Mouse (Mus musculus): Measurements from ENCODE around the gene Elk3.
A peak's percentile ranks its signal among the peaks of the same experiment; 100 is the strongest.

Elk3 gene

DNA sequence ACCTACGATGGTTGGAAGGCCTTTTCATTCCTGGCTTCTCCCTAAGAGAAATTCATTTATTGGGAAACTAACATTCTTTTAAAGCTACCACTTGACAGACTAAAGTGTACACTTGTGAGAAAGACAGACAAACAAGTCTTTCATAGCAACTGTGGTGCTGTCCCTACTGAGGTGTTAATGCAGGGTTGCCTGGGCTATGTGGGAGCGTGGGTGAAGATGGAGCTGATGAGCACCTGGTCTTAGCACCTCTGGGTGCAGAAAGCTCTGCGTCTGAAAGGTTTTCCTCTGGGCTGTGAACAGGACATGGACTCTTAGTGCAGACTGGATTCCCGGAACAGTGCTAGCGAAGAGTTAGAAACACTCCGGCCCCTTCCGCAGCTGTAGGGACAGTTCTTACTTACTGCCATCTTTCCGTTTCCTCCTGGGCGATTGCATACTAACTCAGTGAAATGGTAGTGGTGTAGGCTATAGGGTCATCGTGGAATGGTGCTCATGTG, 66.7 kb downstream of the Elk3 start:
- DNase-seq (ENCODE audit: low read depth in 2 of 2, low spot score in 2 of 2), result no peak

DNA sequence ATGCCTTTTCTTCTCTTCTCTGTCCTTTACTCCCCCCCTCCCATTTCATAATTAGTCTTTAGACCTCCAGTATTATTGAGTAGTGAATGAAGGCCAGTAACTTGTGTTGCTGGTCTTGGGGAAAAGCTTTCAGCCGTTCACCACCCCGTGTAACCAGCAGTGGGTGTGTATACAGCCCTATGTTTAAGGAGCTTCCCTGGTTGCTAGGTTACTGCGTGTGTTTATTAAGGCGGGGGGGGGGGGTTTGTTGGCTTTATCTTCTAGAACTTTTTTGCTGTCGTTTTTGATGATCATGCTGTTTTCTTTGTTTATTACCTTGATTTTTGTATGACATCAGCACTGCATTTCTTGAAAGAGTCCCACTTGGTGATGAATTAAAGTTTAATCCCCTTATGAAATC, 68.1 kb downstream of the Elk3 start:
- DNase-seq (ENCODE audit: low read depth in 2 of 2, low spot score in 2 of 2), result no peak

DNA sequence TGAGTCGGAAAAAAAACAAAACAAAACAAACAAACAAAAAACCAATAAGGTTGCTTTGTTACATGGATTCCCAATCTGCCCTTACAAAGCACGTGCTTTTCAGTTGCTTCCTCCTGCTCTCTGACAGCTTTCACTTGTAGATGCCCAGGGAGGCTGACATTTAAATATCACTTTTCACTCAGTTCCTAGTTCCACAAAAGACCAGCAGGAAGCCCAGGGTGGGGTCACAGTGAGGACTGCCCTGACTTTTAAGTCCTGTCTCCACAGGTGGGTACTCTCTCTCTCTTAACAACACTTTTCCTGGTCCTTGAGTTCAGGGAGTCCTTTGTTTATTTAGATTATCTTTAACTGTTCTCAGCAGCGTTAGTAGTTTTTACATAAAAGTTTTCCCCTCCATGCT, 68.7 kb downstream of the Elk3 start:
- DNase-seq (ENCODE audit: low read depth in 2 of 2, low spot score in 2 of 2), result no peak

DNA sequence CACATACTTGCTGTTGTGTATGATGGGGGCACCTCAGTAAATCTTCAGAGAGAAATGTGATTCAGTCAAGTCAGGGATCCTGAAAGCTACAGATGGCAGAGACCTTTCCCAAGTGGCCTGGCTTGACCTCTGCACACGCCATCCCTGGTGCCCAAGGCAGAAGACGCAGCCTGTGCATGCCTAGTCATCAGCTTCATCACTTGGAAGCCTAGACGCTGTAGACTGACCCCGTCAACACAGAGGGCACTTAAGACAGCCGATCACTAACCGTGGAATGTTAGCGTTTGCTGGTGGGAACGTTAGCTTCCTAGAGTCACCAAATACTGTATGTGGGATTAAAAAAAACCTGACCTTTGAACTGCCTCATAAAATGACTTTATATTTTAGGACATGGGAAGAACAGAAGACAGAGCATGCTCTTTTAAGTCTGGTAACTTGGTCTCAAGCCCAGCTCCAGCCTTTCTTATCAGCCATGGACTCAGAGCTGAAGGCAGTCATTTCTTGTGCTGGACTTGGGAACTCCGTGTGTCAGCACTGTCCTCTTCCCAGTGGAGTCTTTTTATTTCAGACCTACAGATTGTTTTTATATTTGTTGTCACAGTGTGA, 71.6 kb downstream of the Elk3 start:
- DNase-seq (ENCODE audit: low read depth in 2 of 2, low spot score in 2 of 2), result no peak

DNA sequence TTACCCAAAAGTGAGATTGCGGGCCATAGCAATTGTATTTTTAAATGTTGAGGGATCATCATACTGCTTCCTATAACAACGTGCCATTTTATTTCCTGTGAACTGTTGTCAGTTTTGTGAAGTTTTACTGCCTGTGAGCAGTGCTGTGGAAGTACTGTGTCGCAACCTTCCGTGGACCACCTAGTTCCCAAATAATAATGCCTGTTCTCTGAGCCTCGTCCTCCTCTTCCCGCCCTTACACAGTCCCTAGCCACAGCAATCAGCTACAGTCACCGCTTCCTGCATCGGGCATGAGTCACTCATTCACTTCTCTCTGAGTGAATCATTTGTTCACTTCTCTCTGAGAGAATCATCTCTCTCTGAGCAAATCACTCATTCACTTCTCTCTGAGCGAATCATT, 76.2 kb downstream of the Elk3 start:
- DNase-seq (ENCODE audit: low read depth in 2 of 2, low spot score in 2 of 2), result no peak

DNA sequence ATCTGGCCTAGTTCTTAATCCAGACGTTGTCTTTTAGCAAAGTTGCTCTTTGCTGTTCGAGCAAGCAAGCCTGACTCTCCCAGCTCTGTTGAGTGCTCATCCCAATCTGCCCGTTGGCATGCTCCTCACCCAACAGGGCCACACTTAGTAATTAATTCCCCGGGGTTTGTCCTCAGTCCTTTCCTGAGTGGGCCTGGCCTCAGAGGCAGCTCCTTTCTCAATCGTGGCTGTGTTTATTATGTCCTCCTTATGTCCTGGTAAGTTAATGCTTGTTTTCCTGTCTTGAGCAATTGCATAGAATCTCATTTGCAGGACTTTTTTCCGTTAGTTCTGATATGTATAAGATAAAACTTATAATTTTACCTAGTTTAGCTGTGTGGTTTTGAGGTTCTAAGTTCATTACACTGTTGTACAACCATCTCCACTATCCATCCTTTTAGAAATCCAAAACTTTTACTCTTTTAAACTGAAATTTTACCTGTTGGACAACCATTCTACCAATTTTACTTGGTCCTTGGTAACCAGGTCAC, 77.2 kb downstream of the Elk3 start:
- DNase-seq (ENCODE audit: low read depth in 2 of 2, low spot score in 2 of 2), result no peak

DNA sequence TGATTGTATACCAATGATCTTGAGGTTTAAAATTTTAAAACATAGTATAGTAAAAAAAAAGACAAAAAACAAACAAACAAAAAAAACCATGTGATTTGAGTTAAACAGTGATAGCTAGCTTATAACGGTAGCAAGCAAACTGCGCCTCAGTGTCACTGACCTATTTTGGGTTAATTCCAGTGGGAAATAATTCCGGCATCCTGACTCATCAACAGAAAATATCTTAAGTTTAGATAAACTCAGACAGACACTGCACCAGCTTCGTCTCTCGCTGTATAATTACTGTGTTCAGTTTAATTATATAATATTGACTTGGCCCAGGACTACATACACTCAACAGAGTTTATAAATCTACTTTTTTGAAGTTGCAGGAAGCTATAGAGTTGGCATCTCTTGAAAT, 79.0 kb downstream of the Elk3 start:
- DNase-seq (ENCODE audit: low read depth in 2 of 2, low spot score in 2 of 2), result no peak

DNA sequence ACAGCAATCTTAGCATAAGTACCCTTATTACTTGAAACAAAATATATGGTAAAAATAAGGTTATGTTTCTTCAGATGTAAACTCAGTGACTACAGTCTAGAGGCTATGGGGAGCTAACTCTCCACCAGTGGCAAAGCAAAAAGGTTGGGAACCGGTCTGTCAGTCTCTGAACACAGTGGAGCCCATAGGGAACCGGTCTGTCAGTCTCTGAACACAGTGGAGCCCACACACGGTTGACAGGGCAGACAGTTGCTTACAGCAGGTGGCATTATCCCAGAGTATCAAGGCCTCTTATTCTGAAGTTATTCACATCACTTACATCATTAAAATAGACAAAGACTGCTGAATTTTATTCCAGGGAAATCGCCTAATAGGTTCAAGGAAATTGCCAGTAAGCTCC, 79.4 kb downstream of the Elk3 start:
- no peak for DNase-seq (ENCODE audit: low read depth in 2 of 2, low spot score in 2 of 2)

DNA sequence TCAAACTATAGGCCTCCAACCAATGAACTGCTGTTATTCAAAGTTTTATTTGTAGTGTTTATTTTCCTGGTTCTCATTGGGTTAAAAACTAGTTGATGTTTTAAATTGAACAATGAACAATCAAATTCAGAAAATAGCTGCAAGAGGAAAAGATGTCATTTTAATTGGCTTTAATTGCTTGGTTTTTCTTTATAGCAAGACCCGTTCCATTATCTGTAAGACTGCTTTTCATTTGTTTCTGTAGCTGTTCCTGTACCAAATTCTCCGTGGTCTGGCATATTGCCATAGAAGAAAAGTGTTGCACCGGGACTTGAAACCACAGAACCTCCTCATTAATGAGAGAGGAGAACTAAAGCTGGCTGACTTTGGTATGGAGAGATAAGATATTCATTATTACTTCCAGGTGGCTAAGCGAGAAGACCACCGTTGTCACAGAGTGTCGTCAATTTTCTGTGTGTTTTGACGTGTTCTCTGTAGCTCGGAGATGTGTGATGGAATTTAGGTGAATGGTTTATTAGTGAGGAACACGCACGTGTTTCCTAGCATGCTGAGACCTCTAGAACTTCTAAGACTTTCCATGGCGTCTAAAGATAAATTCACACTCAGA, 82.4 kb downstream of the Elk3 start:
- no peak for DNase-seq (ENCODE audit: low read depth in 2 of 2, low spot score in 2 of 2)

DNA sequence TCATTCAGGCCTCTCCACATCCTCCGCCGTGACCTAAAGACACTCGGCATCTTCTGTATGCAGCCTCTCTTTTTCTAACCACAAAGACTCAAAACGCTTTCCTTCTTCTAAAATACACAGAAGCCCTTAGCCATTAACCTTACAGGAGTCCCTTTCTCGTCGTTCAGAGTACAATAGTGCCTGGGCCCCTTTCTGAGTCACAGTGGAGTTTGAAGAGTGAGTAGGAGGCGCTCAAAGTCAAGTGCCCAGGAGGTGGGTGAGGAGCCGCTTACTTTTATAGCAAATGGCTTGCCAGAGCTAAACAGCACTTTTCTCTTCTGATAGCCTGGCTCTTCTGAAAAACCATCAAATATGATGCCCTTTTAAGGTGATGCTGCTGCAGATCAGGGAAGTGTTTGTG, 83.0 kb downstream of the Elk3 start:
- peak; percentile 39 to 56 for DNase-seq (ENCODE audit: low read depth in 2 of 2, low spot score in 2 of 2)

DNA sequence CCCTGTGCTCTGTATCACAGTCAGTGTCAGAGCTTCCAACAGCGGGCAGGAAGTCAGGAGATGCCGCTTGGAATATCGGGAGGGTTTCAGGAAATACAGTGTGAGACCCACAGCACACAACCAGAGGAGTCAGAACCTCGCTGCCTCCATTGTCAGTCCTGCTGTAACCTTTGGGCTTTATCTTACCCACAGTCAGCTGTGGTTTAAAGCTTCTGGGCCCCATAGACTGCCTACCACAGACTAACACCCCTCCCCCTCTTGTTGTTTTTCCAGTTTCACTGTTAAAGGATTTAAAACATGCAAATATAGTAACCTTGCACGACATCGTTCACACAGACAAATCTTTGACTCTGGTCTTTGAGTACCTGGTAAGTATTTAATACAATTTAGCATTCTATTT, 85.2 kb downstream of the Elk3 start:
- DNase-seq (ENCODE audit: low read depth in 2 of 2, low spot score in 2 of 2), result peak in 1 of 2 experiments; percentile 33

DNA sequence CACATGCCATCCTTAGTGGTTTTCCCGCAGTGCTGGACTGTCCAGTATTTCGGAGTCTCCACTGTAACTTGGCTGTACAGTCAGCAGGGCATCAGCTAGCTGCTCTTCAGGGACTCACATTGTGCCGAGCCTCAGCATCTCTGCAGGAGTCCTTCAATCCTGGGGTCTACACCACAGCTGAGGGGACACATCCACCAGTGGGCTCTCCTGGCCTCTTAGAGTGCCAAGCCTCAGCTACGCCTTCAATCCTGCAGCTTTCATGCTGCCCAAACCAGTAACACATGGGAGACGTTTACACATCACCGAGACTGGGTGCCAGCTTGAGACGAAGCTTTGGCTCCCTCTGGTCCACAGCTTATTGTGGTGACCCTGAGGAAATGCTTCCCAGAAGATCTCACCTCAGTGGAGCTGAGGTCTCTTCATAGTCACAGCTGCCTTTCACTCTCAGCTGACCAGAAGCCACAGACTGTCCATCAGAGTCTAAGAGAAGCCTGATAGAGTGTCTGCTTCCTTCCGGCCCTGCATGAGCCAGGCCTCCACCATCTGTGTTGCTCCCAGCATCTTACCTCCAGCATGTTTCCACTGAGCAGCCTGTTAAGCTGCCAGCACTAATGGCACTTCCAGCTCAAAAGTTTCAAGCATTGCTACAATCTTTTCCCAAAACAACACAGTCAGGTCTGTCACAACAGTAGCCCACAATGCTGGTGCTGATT, 95.7 kb downstream of the Elk3 start:
- DNase-seq (ENCODE audit: low read depth in 2 of 2, low spot score in 2 of 2), result no peak

DNA sequence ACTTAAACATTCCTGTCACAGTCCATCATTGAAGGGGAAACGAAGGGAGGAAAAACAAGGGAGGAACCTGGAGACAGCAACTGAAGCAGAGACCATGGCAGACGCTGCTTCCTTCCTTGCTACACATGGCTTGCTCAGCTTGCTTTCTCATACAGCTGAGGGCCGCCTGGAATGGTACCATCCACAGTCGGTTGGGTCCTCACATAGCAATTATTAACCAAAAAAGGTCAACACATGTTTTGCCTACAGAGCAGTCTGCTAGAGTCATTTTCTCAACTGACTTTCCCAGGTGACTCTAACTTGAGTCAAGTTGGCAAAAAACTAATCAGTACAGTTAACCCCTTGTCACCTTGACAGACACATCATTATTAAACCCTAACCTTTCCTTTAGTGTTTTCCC, 96.7 kb downstream of the Elk3 start:
- no peak for DNase-seq (ENCODE audit: low read depth in 2 of 2, low spot score in 2 of 2)

DNA sequence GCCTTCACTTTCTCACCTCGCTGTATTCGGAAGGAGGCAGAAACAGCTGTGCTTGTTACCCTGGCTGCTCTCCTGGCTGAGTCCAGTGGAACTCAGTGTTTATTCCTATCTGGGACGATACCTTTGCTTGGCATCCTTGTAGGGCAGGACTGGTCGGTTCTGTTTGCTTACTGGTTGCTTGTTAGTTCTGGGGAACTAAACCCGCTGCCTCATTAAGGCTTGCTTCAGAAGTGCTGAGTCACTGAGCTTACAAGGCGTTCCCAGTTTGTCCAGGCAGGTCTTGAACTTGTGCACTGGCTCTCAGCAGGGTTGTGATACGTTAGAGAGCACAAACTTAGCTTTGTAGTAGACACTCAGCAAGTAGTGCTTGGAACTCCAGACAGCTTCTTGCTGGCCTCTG, 97.6 kb downstream of the Elk3 start:
- DNase-seq (ENCODE audit: low read depth in 2 of 2, low spot score in 2 of 2), result no peak

DNA sequence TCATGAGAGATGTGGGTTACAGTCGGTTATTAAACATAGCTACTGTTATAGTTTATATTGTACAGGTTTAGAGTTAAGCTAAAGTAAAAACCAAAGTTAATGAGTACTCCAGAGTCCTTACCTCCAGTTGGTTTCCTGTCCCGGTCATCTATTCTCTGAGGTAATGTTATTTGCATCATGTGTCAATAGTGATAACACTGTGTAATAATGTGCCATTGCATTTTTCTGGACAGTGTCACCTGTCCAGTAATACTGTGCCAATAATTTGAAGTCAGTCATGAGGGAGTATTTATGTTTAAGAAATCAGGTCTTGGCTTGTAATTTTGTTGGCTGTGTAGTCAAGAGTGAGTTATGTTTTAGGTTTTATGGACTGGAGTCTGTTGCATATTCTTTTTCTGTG, 98.2 kb downstream of the Elk3 start:
- DNase-seq (ENCODE audit: low read depth in 2 of 2, low spot score in 2 of 2), result no peak

DNA sequence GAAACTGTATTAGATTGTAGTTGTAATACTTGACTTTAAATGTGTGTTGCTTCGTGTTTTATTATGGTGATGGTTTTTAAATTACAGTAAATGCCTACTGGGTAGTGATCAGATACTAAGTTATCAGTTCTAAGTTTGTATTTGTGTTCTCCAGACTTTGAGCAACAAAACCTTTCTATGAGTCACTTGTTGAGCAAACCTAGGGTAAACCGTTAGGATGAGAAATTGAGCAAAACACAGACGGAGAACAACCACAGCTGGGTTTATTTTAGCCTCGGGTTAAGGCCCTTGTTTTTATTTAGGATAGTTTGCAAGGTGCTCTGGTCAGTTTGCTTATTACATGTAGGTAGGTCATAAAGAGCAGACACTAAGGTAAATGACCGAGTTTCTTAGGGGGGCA, 103.8 kb downstream of the Elk3 start:
- DNase-seq (ENCODE audit: low read depth in 2 of 2, low spot score in 2 of 2), result no peak

DNA sequence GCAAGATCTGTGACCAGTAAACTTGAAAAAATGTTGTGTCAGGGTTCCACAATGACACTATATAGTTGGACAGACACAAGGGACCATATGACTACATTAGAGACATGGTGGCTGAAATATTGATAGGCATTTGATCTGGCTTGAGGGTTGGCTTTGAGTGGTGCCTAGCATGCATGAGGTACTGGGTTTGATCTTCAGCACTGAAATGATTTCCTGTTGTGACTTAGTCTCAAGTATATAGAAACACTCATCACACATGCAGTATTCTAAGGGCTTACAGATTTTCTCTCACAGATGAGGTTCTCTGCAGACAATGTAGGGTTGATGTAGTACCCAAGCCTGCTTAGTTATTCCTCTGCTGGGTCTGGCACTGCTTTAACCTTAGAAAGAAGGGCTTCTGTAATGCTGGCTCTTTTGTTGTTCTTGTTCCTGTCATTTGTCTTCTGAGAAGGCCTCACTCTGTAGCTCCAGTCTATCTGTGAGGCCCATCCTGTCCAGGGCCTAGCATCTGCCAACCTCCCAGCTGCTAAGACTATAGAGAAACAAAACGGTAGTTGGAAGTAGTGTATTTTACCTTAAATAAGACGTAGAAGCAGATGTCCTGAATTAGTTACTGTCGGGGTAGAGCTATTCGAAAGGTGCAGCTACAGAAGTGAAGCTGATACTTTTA, 105.5 kb downstream of the Elk3 start:
- no peak for DNase-seq (ENCODE audit: low read depth in 2 of 2, low spot score in 2 of 2)

DNA sequence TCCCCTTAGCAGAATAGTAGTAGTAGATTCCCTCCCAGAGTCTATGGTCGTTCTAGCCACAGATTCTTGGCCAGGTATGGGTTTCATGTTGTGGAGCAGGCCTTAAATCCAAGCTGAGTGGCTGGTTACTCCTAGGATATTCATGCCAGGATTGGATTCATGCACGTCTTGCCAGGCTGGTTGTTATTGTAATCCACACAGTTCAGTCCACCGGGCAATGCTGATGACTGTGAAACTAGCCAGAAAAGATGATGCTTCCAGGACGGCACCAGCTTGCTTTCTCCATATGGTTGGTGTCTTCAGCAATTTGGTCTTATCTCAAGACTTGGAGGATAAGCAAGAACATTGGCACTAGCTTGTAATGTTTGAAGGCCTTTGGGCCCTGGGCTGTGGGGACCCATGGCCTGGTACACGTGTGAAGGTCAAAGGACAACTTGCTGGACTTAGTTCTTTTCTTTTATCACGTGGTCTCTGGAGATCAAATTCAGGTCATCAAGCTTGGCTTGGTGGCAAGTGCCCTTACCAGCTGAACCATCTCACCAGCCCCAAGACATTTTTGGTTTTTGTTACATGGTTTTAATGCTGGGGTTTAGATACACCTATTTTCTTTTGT, 109.0 kb downstream of the Elk3 start:
- DNase-seq (ENCODE audit: low read depth in 2 of 2, low spot score in 2 of 2), result no peak

DNA sequence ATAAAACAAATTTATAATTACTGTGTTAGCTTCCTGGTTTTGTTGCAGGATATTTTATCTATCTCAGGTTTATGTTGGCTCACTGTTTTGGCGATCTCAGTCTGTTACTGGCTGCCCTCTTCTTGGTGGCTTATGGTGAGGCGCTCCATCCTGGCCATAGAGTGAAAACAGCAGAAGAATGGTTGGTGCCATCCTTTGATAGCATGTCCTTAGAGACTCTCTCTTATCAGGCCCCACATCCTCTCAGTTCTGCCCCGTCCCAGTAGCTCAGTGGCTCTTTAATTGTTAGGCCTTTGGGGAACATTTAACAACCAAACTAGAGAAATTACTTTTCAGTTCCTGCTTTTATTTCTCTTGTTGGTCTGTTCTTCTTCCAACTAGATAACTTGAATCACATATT, 112.0 kb downstream of the Elk3 start:
- DNase-seq (ENCODE audit: low read depth in 2 of 2, low spot score in 2 of 2), result no peak
